Comparison of ENCODE assay signal across 7 mouse cellular contexts in genomic region chr16:20301770-20302649, GRCm38 (mm10). TPM values are rescaled to one million over a fixed set of nuclear protein-coding genes. Genes with fewer than 3 reads are reported as not detected.
DNase-seq lines count a peak whose midpoint lies in the region; ATAC-seq lines count a peak whose summit lies in the region.

Parl (minus strand) TSS chr16:20302387.

- peak within 1 kb of the TSS; percentile 80 for H3K4me2 ChIP-seq in intestine, embryonic 14.5 days (ENCODE audit: low read length)

- WGBS in intestine, embryonic 14.5 days = under 1% methylated on average over 52 of the region's 52 CpGs
- under 1% methylated on average over 52 of the region's 52 CpGs for WGBS in midbrain, embryonic 10.5 days

- no peaks in the 10 kb centered on the region for H3K36me3 ChIP-seq in intestine, embryonic 14.5 days (ENCODE audit: control insufficient read depth, insufficient read depth, low read length)
- peaks cover 17% of the 10 kb centered on the region for H3K36me3 ChIP-seq in midbrain, embryonic 10.5 days

- intact Hi-C loops in left cerebral cortex, postnatal 25 days (cut with DNase I) = loop anchor here (1.0 to 10.0 kb wide), 4 partner anchors 62 to 577 kb away; no protein-coding TSS in a partner anchor

- no peaks in the 10 kb centered on the region for H3K9me3 ChIP-seq in intestine, embryonic 14.5 days (ENCODE audit: control insufficient read depth, low read length)
- no peaks in the 10 kb centered on the region for H3K9me3 ChIP-seq in midbrain, embryonic 10.5 days (replicated peaks)

- DNase-seq in adrenal gland, adult 18-20 months (ENCODE audit: low spot score in 2 of 2) = peak; percentile 73 to 84
- DNase-seq in embryo, embryonic 11 days = peak; percentile 92
- DNase-seq in gastrocnemius, postnatal 25 days = peak; percentile 74
- peak; percentile 95 for DNase-seq in intestine, embryonic 14.5 days (ENCODE audit: low spot score)
- peak; percentile 77 to 79 for DNase-seq in left cerebral cortex, postnatal 25 days (ENCODE audit: low spot score in 2 of 2)
- DNase-seq in midbrain, embryonic 10.5 days (ENCODE audit: low spot score) = peak; percentile 87
- peak; percentile 95 for DNase-seq in right cerebral cortex, postnatal 4 days

- peak; percentile 92 for ATAC-seq in intestine, embryonic 14.5 days (replicated peaks; ENCODE audit: low FRiP score, low TSS enrichment, low read depth)

- 0 out of 2 replicates have a peak, but pooled peaks cover 8% of the 10 kb centered on the region for H3K4me1 ChIP-seq in intestine, embryonic 14.5 days (replicated peaks; ENCODE audit: control insufficient read depth, insufficient read depth, low read length)
- peaks cover 24% of the 10 kb centered on the region for H3K4me1 ChIP-seq in midbrain, embryonic 10.5 days

- peak within 1 kb of the TSS; percentile 84 for H3K9ac ChIP-seq in intestine, embryonic 14.5 days (ENCODE audit: low read length)

- peak within 1 kb of the TSS; percentile 97 for H3K4me3 ChIP-seq in intestine, embryonic 14.5 days (ENCODE audit: low read depth, low read length)
- peak within 1 kb of the TSS; percentile 97 for H3K4me3 ChIP-seq in midbrain, embryonic 10.5 days

- H3K27me3 ChIP-seq in intestine, embryonic 14.5 days (replicated peaks; ENCODE audit: control insufficient read depth, insufficient read depth, low read length) = no peaks in the 10 kb centered on the region
- H3K27me3 ChIP-seq in midbrain, embryonic 10.5 days (ENCODE audit: low read depth, poor library complexity, severe bottlenecking) = no peaks in the 10 kb centered on the region

- peak within 1 kb of the TSS; percentile 51; the same call in 1 of the 2 replicates for H3K27ac ChIP-seq in intestine, embryonic 14.5 days (ENCODE audit: low read depth)
- H3K27ac ChIP-seq in midbrain, embryonic 10.5 days (replicated peaks) = peak within 1 kb of the TSS; percentile 94

RNA-seq across cellular contexts. Expression of gene Parl, which starts in this region (rescaled TPM):
- total RNA-seq in adrenal gland, adult 18-20 months (2021) = 100 to 1,000 TPM in 1 of 2 experiments, 10 to 100 TPM in 1; 96.8 to 111 TPM
- 10 to 100 TPM; 59.8 to 61.3 TPM for total RNA-seq in gastrocnemius, postnatal 25 days (2021)
- polyA plus RNA-seq in intestine, embryonic 14.5 days (2014; fragmentation: Nextera tagmentation; extraction: Ambion mirVana) = 93.7 and 101 TPM in 2 replicates
- 10 to 100 TPM; 53.3 to 54.4 TPM for total RNA-seq in left cerebral cortex, postnatal 25 days (2021)
- polyA plus RNA-seq in midbrain, embryonic 10.5 days (2016; fragmentation: Nextera tagmentation; extraction: Ambion mirVana) = 135 TPM in 2 replicates

Comparison
In these comparisons a context has a peak if more than half of its experiments do, and no peak if none do; other contexts are left out.
1. Peak in every context shown above with its lines: DNase-seq, ATAC-seq, H3K4me3 ChIP-seq and H3K27ac ChIP-seq.